Mouse (Mus musculus) kidney, postnatal 4 days (tissue): ENCODE measurements around the gene Zrsr2.

Experiments
- DNase-seq, 2 experiments: peaks; one replicate each; pipeline ENCODE4 v3.0.0; 2021; ENCODE audit warnings: mixed read lengths in 2 of 2

The Zrsr2 gene

GRCm38 (mm10) chrX:163958467-163958875 lies at the start of gene Zrsr2:
Gene Zrsr2 (minus strand): TSS chrX:163958661.
- DNase-seq: peak; percentile 89 to 91

GRCm38 (mm10) chrX:164004809-164005208 lies 46.3 kb upstream of the Zrsr2 start:
- no peak for DNase-seq

- DNase-seq: no peak
Observed at GRCm38 (mm10) chrX:163999848-164000247, 41.4 kb upstream of the Zrsr2 start.

GRCm38 (mm10) chrX:163996754-163997153 lies 38.3 kb upstream of the Zrsr2 start:
- DNase-seq: no peak

GRCm38 (mm10) chrX:163987718-163988374 lies 29.4 kb upstream of the Zrsr2 start:
- DNase-seq: no peak

GRCm38 (mm10) chrX:163982129-163982528 lies 23.7 kb upstream of the Zrsr2 start:
- no peak for DNase-seq

- DNase-seq: no peak
Observed at GRCm38 (mm10) chrX:163981500-163981899, 23.0 kb upstream of the Zrsr2 start.

GRCm38 (mm10) chrX:163981092-163981491 lies 22.6 kb upstream of the Zrsr2 start:
- DNase-seq: no peak

GRCm38 (mm10) chrX:163957803-163958466 lies 526 bp downstream of the Zrsr2 start:
- DNase-seq: peak; percentile 75 to 80

GRCm38 (mm10) chrX:163957381-163957780 lies 1.1 kb downstream of the Zrsr2 start:
- no peak for DNase-seq

- DNase-seq: no peak
Observed at GRCm38 (mm10) chrX:163951618-163952017, 6.8 kb downstream of the Zrsr2 start.

- DNase-seq: no peak
Observed at GRCm38 (mm10) chrX:163944381-163944780, 14.1 kb downstream of the Zrsr2 start.

- no peak for DNase-seq
Observed at GRCm38 (mm10) chrX:163938587-163938986, 19.9 kb downstream of the Zrsr2 start.

- no peak for DNase-seq
Observed at GRCm38 (mm10) chrX:163934731-163935130, 23.7 kb downstream of the Zrsr2 start.

- DNase-seq: no peak
Observed at GRCm38 (mm10) chrX:163929550-163929949, 28.9 kb downstream of the Zrsr2 start.

GRCm38 (mm10) chrX:163912791-163913190 lies 45.7 kb downstream of the Zrsr2 start:
- DNase-seq: peak; percentile 44 to 52

GRCm38 (mm10) chrX:163909381-163909780 lies 49.1 kb downstream of the Zrsr2 start:
- DNase-seq: peak; percentile 48 to 69

- peak; percentile 93 to 96 for DNase-seq
Observed at GRCm38 (mm10) chrX:163908337-163909250, 49.9 kb downstream of the Zrsr2 start, which contains the start of gene Ap1s2. Gene Ap1s2 (plus strand): TSS chrX:163909017.

- no peak for DNase-seq
Observed at GRCm38 (mm10) chrX:163908003-163908336, 50.5 kb downstream of the Zrsr2 start.

GRCm38 (mm10) chrX:163906861-163907260 lies 51.6 kb downstream of the Zrsr2 start:
- no peak for DNase-seq

GRCm38 (mm10) chrX:163899431-163900020 lies 58.9 kb downstream of the Zrsr2 start:
- DNase-seq: no peak

- no peak for DNase-seq
Observed at GRCm38 (mm10) chrX:163897354-163897753, 61.1 kb downstream of the Zrsr2 start.

- peak in 1 of 2 experiments; percentile 7 for DNase-seq
Observed at GRCm38 (mm10) chrX:163885539-163885981, 72.9 kb downstream of the Zrsr2 start.
